Mouse (Mus musculus): Measurements from ENCODE around the gene Ptges2.

GRCm38 (mm10) chr2:32353836-32354235, 41.9 kb upstream of the Ptges2 start:
- TF ChIP-seq CTCF (IDR thresholded peaks at IDR 0.05; ENCODE audit: control insufficient read depth, insufficient read depth, low read length) (no peak), POLR2A (IDR thresholded peaks at IDR 0.05; ENCODE audit: borderline replicate concordance, control insufficient read depth, low read depth, low read length) (no peak)
